Mouse (Mus musculus): ENCODE measurements around the gene Xrn1.
"Not testable (repeated sequence)": the region's sequence is repeated elsewhere in the genome, so short reads cannot be mapped to it uniquely, and the experiment has no call there.

The Xrn1 gene

DNA sequence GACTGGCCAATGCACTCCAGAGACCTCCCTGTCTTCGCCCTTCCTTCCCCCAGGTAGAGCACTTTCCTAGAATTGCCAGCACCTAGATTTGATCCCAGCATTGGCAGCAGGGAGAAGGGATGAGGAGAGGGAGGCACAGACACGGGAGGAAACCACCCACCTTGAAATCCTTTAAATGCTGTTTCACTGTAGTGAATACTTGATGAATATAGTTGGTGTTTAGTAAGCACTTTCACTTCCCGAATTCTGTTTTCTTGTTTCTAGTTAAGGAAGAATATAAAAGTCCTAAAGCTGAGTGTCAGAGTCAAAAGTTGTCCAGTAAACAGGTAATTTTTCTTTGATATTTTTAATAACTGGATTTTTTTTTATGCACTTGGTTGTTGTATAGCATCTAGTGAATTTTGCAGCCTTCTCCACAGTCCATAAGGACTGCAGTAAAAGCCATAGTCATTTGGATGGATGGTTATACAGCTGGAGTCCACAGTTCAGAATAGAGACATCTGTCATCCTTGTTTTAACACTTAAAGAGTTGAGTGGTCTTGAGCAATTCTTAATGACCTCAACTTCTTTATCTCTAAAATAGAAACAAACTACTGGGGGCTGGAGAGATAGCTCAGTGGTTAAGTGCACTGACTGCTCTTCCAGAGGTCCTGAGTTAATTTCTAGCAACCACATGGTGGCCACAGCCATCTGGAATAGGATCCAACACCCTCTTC, 81.0 kb downstream of the Xrn1 start:
- in situ Hi-C loops (cut with MboI; ENCODE audit: low pct_unique_long_range_greater_than_20kb in 1 of 2, low sequenced_read_pairs in 2 of 2, unreplicated experiment in 1 of 2), result no loop called here

DNA sequence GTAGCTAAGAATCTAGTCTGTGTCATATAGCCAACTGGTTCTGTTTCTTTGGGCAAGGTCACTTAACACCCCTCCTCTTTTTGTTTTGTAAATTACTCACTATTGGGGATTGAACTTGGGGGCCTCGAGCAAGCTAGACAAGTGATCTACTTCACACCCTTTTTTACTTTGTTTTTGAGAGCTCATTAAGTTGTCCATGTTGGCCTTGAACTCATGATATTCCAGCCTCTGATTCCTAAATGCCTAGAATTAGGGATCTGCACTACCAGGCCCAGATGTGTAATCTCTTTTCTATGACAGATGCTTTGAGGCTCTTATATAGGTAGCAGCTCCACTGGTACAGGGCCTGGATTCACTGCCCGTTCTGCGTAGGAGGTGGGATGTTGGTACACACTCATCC, 89.7 kb downstream of the Xrn1 start:
- in situ Hi-C loops (cut with MboI; ENCODE audit: low pct_unique_long_range_greater_than_20kb in 1 of 2, low sequenced_read_pairs in 2 of 2, unreplicated experiment in 1 of 2), result no loop called here

DNA sequence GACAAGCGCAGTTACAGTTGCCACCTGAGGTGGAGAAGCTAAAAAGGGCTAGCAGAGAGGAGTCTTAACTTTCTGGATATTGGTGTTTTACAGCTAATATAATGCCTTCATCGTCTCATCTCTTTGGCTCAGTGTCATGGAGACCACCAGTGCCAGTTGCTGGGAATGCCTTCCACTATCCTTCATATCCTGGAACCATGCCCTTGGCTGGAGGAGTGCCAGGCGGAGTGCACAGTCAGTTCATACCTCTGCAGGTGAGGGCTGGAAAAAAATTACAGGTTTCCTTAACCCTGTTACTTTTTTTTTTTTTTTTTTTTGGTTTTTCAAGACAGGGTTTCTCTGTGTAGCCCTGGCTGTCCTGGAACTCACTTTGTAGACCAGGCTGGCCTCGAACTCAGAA, 96.9 kb downstream of the Xrn1 start:
- in situ Hi-C loops (cut with MboI; ENCODE audit: low pct_unique_long_range_greater_than_20kb in 1 of 2, low sequenced_read_pairs in 2 of 2, unreplicated experiment in 1 of 2), result no loop called here

DNA sequence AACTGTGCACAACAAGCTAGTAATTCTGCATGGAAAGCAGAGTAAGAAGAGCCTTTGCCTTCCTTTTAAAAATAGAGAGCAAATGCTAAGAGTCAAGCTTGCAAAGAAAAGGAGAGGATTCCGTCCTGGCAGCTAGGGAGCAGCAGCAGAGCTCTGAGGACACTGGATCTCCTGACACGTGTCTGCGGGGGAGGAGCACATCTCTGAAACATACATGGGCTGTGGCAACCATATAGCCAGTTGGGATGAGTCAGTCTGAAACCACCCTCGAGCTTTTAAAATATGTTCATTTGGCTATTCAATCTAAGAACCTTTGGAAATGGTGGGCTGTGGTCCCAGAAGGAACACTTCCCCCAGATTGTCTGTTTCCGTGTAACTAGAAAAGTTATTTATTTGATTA, 100.3 kb downstream of the Xrn1 start:
- in situ Hi-C loops (cut with MboI; ENCODE audit: low pct_unique_long_range_greater_than_20kb in 1 of 2, low sequenced_read_pairs in 2 of 2, unreplicated experiment in 1 of 2), result no loop called here

DNA sequence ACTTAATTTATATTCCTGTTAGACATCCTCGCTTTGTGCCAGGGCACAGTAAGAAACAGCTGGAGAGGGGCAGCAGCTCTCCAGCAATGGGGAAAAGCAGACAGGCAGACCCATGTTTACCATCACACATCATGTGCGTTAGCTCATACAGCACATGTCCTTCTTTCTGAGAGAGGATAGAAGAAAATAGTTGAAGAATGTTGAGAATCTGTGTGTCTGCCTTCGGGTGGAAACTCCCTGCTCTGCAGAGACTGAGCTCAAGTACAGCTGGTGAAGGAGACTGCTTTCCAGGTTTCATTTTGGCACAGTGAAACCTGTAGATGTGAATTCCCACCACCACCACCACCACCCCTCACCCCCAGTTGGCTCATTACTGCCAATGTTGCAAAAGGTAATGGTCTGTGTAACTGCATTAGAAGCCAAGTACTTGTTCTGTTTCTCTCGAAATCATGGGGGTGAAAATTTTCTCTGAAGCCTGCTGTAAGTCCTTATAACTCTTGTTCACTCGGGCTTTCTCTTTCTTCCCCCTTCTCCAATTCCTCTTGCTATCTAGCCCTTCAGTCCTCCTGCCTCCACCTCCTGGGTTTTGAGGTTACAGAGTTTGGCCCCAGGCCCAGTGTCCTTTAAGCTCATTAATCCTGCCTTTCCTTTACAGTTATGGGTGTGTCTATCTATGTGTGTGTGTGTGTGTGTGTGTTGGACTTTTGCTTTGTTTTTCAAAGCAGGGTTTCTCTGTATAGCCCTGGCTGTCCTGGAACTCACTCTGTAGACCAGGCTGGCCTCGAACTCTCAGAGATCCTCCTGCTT, 102.1 kb downstream of the Xrn1 start:
- in situ Hi-C loops (cut with MboI; ENCODE audit: low pct_unique_long_range_greater_than_20kb in 1 of 2, low sequenced_read_pairs in 2 of 2, unreplicated experiment in 1 of 2), result no loop called here

DNA sequence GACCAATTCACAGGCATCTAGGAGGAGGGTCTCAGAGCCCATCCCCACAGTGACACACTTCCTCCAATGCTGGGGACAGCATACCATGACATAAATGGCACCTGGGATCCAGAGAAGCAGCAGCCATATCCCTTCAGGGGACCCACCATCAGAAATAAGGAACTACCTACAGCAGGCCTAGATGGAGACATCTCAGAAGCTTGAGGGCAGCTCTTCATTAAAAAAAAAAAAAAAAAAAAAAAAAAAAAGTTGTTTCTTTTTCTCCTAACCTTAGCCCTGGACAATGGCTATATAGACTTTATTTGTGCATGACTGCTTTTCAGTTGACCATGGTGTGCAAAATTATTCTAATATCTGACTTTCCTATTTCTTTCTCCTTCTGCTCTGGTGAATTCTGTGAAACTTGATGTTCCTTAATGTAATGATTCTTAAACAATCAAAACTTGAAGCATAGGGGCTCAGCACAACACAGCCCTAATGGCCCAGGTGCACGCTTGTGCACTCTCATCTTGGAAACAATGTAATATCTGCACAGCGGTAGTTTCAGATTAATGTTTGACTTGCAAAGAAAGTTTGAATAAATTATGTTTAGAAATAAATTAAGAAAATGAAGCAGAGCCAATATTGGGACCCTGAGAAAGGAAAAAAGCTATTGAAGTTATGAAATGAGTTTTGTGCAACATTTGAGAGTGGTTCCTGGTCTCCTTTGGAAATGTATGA, 108.7 kb downstream of the Xrn1 start:
- in situ Hi-C loops (cut with MboI; ENCODE audit: low pct_unique_long_range_greater_than_20kb in 1 of 2, low sequenced_read_pairs in 2 of 2, unreplicated experiment in 1 of 2), result no loop called here

DNA sequence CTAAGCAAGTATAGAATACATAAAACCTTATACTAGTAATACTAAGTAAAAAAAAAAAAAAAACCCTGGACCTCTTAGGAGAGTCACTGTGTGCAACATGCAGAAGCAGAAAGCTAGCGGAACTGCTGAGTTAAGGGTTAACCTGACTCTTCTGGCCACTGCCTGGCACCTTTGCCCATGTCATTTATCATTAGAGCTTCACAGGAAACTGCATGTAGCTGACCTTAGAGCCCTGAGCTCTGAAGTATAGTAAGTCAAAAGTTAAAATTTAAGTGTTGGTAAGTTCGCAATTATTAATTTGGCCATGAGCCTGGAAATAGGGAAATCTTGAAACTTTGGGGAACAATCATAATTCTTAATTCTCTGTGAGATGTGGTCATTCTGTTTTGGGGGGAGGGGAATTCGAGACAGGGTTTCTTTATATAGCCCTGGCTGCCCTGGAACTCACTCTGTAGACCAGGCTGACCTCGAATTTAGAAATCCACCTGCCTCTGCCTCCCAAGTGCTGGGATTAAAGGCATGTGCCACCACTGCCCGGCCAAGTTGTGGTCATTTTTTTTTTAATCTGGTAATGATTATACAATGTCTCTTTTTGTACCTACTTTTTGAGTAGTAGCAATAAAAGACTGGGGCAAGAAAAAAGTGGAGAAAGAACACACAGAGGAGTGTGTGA, 109.4 kb downstream of the Xrn1 start:
- in situ Hi-C loops (cut with MboI; ENCODE audit: low pct_unique_long_range_greater_than_20kb in 1 of 2, low sequenced_read_pairs in 2 of 2, unreplicated experiment in 1 of 2), result no loop called here

DNA sequence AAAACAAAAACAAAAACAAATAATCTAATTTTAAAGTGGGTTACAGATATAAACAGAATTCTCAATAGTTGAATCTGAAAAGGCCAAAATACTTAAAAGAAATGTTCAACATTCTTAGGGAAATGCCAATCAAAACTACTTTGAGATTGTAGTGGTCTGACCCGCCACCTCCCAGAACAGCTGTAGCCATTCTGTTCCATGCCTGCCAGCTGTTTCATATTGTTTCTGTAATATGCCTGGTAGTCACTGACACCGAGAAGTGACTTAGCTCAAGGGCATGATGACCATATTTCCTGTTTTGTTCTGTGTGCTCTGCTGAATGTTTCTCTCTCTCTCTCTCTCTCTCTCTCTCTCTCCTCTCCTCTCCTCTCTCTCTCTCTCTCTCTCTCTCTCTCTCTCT, 112.9 kb downstream of the Xrn1 start:
- in situ Hi-C loops (cut with MboI; ENCODE audit: low pct_unique_long_range_greater_than_20kb in 1 of 2, low sequenced_read_pairs in 2 of 2, unreplicated experiment in 1 of 2), result no loop called here

DNA sequence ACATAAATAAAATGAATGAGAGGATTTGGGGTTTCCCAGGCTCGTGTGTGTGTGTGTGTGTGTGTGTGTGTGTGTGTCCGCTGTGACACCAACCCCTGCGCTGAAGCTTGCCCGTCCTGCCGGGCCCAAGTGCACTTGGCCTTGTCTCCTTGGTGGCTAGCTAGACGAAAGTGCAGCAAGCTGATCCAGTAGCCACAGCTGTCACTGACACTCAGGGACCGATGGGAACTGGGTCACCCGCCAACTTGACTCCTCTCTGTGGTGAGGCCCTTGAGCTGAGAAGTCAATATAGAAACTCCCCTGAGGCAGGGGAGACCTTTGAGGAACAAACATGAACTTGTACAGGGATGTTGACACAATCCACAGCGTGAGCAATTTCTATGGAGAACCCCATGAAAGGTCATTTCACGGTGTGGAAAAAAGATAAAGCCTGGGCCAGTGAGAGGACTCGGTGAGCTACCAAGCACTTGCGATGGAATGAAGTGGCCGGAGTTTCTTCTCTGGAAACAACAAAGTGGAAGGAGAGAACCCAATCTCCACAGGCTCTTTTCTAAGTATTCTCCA, 124.3 kb downstream of the Xrn1 start:
- in situ Hi-C loops (cut with MboI; ENCODE audit: low pct_unique_long_range_greater_than_20kb in 1 of 2, low sequenced_read_pairs in 2 of 2, unreplicated experiment in 1 of 2), result no loop called here

DNA sequence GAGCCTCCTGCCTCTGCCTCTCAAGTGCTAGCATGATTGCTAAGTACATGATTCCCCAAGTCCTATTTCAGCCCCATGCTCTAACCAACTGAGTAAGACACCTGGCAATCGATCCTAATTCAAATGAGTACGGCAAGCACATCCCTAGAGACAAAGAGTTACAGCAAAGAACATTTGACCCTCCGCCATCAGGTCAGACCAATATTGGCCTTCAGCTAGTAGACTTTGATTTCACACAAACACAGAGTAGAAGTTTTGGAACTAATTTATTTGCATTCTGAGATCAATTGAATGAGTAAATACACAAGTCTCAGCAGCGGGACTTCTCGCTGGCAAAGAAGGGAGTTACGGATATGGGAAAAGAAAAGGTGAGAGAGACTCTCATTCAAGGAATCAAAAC, 130.7 kb downstream of the Xrn1 start:
- in situ Hi-C loops (cut with MboI; ENCODE audit: low pct_unique_long_range_greater_than_20kb in 1 of 2, low sequenced_read_pairs in 2 of 2, unreplicated experiment in 1 of 2), result no loop called here

DNA sequence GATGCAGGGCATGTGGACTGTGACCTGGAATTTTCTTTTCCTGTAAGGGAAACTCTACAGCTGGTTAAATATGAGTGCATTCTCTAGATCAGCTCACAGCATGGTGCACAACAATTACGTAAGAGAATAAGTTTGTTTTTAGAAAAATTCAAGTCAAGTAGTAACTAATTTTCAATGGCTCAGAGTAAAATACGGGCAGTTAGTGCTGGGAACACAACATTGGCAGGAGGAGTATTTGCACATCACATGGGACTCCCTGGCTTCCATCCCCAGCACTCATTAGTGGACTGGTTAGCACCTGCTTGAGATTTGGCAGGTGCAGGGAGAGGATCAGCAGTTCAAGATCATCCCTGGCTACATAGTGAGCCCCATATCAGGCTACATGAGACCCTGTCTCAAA, 133.1 kb downstream of the Xrn1 start:
- in situ Hi-C loops (cut with MboI; ENCODE audit: low pct_unique_long_range_greater_than_20kb in 1 of 2, low sequenced_read_pairs in 2 of 2, unreplicated experiment in 1 of 2), result no loop called here

DNA sequence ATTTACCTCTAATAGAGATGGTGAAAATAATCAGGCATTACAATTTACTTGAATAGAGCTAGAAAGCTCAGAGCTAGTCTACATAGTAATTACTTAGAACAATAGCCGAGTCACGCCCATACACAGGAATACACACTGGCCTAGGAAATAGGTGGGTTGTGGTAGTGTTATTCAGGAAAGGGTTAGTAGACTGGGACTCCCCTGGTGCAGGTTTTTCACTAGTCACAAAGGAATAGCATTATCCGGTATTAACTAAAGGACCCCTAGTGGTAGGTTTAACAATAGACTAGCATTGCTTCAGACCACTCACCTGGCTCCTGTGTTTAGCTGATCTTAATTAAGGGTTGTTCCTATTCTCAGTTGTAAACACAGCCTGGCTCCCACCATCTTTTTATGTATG, 133.9 kb downstream of the Xrn1 start:
- in situ Hi-C loops (cut with MboI; ENCODE audit: low pct_unique_long_range_greater_than_20kb in 1 of 2, low sequenced_read_pairs in 2 of 2, unreplicated experiment in 1 of 2), result not testable (repeated sequence)

DNA sequence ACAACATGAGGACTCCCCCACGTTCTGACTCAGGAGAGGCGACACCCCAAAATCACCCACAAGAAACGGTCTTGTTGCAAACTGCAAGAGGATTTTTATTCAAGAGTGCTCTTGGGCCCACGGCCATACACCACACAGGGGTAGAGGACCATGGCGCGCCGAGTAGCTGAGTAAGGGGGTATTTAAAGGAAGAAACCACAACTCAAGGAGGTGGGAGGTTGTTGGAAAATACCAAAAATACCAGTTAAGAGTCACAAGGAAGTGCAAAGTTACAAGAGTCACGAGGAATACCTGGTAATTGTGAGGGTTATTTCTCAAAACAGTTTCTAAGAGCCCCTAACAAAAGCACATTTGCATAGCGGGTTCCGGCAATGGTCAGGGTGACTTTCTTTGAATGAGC, 138.1 kb downstream of the Xrn1 start:
- in situ Hi-C loops (cut with MboI; ENCODE audit: low pct_unique_long_range_greater_than_20kb in 1 of 2, low sequenced_read_pairs in 2 of 2, unreplicated experiment in 1 of 2), result not testable (repeated sequence)

DNA sequence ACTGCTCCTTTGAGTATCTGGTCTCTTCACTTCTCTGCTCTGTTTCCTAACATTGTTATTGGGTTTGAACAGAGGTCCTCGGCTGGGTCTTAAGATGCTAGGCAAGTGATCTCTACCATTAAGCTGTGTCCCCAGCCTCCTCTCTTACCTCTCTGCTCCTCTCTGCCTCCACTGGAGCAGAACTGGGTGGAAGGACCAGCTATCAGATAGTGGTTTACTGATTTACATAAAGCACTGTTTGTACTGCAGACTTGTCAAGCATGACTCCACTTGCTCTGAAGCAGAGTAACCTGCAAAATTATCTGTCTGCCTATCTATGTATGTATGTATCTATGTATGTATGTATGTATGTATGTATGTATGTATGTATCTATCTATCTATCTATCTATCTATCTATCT, 138.7 kb downstream of the Xrn1 start:
- in situ Hi-C loops (cut with MboI; ENCODE audit: low pct_unique_long_range_greater_than_20kb in 1 of 2, low sequenced_read_pairs in 2 of 2, unreplicated experiment in 1 of 2), result no loop called here

DNA sequence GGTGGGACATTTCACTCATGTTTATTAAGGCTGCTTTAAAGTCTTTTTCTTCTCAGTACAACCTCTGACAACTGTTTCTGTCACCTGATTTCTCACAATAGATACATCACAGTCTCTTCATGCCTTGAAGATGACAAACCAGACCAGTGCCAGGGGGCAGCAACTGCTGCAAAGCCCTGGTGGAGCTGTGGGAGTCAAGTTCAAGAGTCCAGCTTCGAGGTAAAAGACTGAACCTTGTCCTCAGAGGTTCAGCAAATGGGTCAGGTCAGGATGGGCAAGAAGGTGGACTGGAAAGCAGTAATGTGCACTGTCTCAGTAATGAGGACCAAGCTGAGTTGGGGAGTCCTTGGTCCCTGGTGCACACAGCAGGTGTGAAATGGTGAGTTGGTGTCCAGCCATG, 139.8 kb downstream of the Xrn1 start:
- in situ Hi-C loops (cut with MboI; ENCODE audit: low pct_unique_long_range_greater_than_20kb in 1 of 2, low sequenced_read_pairs in 2 of 2, unreplicated experiment in 1 of 2), result no loop called here

DNA sequence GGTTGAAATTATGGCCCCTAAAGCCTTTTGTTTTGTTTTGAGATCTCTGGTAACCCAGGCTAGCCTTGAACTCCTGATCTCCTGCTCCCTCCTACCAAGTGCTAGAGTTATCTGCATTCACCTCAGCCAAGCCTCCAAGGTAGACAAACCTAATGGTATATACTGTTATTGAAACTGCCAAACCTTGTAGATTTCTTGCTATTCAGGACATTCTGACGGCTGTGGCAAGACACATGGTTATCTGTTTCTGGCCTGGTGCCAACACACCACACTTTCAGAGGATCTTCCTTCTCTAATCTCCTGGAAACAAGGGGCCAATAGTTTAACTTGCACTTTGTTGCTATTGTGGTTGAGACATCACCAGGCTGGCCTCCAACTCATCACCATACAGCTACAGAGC, 140.6 kb downstream of the Xrn1 start:
- in situ Hi-C loops (cut with MboI; ENCODE audit: low pct_unique_long_range_greater_than_20kb in 1 of 2, low sequenced_read_pairs in 2 of 2, unreplicated experiment in 1 of 2), result no loop called here

DNA sequence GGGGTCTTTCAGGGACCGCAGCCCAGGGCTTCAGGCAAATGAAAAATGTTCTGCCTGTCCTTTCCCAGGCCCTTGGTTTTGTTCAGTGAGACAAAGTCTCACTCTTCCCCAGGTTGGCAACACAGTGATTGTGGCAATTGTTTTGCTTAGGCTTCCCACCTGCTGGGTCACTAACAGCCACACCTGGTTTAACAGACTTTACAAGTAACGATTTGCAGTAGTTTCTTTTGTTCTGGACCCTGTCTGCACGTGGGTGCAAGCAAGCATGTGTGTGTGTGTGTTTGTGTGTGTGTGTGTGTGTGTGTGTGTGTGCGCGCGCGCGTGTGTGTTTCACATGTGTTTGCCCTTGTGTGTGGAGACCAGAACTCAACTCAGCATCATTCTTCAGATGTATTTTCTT, 148.3 kb downstream of the Xrn1 start:
- in situ Hi-C loops (cut with MboI; ENCODE audit: low pct_unique_long_range_greater_than_20kb in 1 of 2, low sequenced_read_pairs in 2 of 2, unreplicated experiment in 1 of 2), result no loop called here
